Mouse (Mus musculus) heart, postnatal 0 days (tissue): Measurements from ENCODE around the gene Upb1. TPM values are rescaled to one million over a fixed set of nuclear protein-coding genes. Genes with fewer than 3 reads are reported as not detected.

Experiments
- ATAC-seq: fragments of 200-750 bp; cut with Nextera tagmentation; 2 replicates; pipeline ENCODE4 v1.8.0; 2017; ENCODE audit warnings: low read depth, moderate number of reproducible peaks, moderate library complexity; ENCODE audit not compliant: insufficient read depth
- DNase-seq: peaks from one replicate; pipeline ENCODE4 v3.0.0-alpha.2; 2016; ENCODE audit warnings: low spot score
- H3K27ac ChIP-seq: fragments of 300-500 bp; sonication (generic); 2 replicates; pipeline ENCODE4 v1.5.1; 2014; ENCODE audit warnings: low read depth, mild to moderate bottlenecking
- H3K27me3 ChIP-seq: fragments of 300-500 bp; sonication (generic); 2 replicates; pipeline ENCODE4 v1.6.1; 2014; ENCODE audit warnings: low read length, mixed read lengths; ENCODE audit not compliant: control insufficient read depth, insufficient read depth
- H3K36me3 ChIP-seq: fragments of 300-500 bp; sonication (generic); replicated peaks from 2 replicates; pipeline ENCODE4 v1.6.1; 2014; ENCODE audit warnings: low read length, mixed read lengths; ENCODE audit not compliant: control insufficient read depth, insufficient read depth
- H3K4me1 ChIP-seq: fragments of 300-500 bp; sonication (generic); 2 replicates; pipeline ENCODE4 v1.6.1; 2014; ENCODE audit warnings: antibody characterized with exemption; ENCODE audit not compliant: control insufficient read depth, insufficient read depth
- H3K4me2 ChIP-seq: fragments of 300-500 bp; sonication (generic); 2 replicates; pipeline ENCODE4 v1.6.1; 2014; ENCODE audit warnings: low read depth, mild to moderate bottlenecking, low read length, moderate library complexity
- H3K4me3 ChIP-seq: fragments of 300-500 bp; sonication (generic); 2 replicates; pipeline ENCODE4 v1.5.1; 2014; ENCODE audit warnings: low read depth, low read length
- H3K9ac ChIP-seq: fragments of 300-500 bp; sonication (generic); replicated peaks from 2 replicates; pipeline ENCODE4 v1.6.1; 2014; ENCODE audit warnings: low read depth, low read length, mixed read lengths
- H3K9me3 ChIP-seq: fragments of 300-500 bp; sonication (generic); replicated peaks from 2 replicates; pipeline ENCODE4 v1.6.1; 2016; ENCODE audit warnings: low read length; ENCODE audit not compliant: control insufficient read depth
- CTCF ChIP-seq: IDR thresholded peaks from 2 replicates; pipeline ENCODE4 v1.5.1; 2016; ENCODE audit warnings: antibody characterized with exemption, control low read depth, low read depth
- EP300 ChIP-seq: IDR thresholded peaks from 2 replicates; pipeline ENCODE4 v1.6.1; 2016; ENCODE audit warnings: antibody characterized with exemption, low read depth
- WGBS: fragments of 180-500 bp; shearing (Covaris S2); extraction: QIAGEN DNeasy Blood & Tissue Kit; methylation state at CpG from one replicate; pipeline ENCODE4 v1.1.7; 2014; 5-methylcytosine and 5-hydroxymethylcytosine counted together
- polyA plus RNA-seq: library from polyadenylated mRNA; unstranded; fragments of >200 nt; fragmentation: Nextera tagmentation; extraction: Ambion mirVana; gene quantifications from 2 replicates; pipeline ENCODE4 v1.2.1, GENCODE M21; 2015
- total RNA-seq: library from RNA; depleted of rRNA; stranded (reverse); fragments of >200 nt; gene quantifications from 2 replicates; pipeline ENCODE4 v1.2.3, GENCODE M21; 2014; ENCODE audit warnings: low replicate concordance

Upb1 gene
- total and polyA plus RNA-seq, 2 experiments from 2014 or later: 1.1 TPM; not detected in 1

DNA sequence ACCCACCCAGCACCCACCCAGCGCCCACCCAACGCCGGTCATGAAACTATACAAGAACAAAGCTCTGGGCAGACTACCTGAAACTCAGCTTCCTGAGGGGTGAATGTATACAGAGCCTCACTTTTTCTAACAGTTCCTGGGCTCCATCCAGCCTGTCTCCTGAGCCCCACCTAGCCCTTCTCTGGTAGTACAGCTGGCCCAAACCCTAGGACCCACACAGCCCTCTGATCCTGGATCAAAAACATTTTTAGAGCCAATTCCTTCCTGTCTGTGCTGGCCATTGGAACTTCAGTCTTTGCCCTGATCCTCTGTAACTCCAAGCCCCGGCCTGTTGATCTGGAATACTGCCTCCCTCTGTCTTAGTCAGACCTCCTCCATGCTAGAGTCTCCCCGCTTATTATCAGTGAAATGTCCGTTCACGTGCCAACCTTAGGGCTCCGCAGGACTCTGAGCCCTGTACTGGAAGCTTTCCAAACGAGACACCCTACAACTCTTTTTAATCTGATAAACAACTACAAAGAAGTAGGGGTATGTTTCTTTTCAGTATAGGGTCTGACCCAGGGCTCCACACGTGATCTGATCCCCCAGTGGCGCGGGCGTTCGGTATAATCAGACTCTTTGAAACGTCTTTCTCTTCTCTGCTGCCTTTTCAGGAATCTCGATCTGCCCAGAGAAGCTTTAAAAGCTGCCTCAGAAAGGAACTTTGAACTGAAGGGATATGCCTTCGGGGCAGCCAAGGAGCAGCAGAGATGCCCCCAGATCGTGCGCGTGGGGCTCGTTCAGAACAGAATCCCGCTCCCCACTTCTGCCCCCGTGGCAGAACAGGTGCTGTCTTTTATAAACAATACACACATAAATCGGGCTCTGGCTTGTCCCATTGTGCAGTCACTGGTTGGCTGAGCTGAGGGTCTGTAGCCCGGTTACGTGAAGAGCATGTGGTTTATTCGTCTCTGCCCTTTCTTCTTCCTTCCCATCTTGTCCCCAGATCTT, 11.5 kb downstream of the Upb1 start:
- Histone ChIP-seq H3K9ac (no peak overlapping the region), H3K36me3 (no peaks in the 10 kb centered on the region), H3K4me3 (no peak overlapping the region), H3K27ac (no peak overlapping the region), H3K9me3 (no peaks in the 10 kb centered on the region), H3K4me1 (no peaks in the 10 kb centered on the region; the same call in 1 of the 2 replicates), H3K27me3 (no peaks in the 10 kb centered on the region), H3K4me2 (peak overlapping the region; percentile 35; the same call in 1 of the 2 replicates)
- ATAC-seq (peak; percentile 20; the same call in 1 of the 2 replicates), DNase-seq (no peak)
- no peak for TF ChIP-seq EP300
- no peak for TF ChIP-seq CTCF
- 67% methylated on average over 27 of the region's 27 CpGs for WGBS

DNA sequence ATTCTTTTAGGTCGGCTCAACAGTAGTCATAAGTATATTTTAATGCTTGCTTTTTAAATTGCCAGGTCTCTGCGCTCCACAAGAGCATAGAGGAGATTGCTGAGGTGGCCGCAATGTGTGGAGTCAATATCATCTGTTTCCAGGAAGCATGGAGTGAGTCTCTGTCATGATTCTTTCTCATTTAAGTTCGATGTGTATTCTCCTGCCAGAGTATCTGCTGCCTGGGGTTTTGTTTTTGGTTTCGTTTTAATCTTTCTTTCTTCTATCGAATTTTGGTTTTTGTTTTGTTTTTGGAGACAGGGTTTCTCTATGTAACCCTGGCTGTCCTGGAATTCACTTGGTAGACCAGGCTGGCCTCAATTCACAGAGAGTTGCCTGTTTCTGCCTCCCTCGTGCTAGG, 14.0 kb downstream of the Upb1 start:
- Histone ChIP-seq H3K9ac (no peak overlapping the region), H3K27me3 (no peaks in the 10 kb centered on the region), H3K4me1 (no peaks in the 10 kb centered on the region; the same call in 1 of the 2 replicates), H3K27ac (no peak overlapping the region), H3K4me2 (no peak overlapping the region), H3K4me3 (no peak overlapping the region), H3K9me3 (no peaks in the 10 kb centered on the region), H3K36me3 (no peaks in the 10 kb centered on the region)
- WGBS: 79% methylated on average over 7 of the region's 7 CpGs
- no peak for TF ChIP-seq CTCF
- TF ChIP-seq EP300: no peak
- no peak for ATAC-seq
- DNase-seq: no peak

DNA sequence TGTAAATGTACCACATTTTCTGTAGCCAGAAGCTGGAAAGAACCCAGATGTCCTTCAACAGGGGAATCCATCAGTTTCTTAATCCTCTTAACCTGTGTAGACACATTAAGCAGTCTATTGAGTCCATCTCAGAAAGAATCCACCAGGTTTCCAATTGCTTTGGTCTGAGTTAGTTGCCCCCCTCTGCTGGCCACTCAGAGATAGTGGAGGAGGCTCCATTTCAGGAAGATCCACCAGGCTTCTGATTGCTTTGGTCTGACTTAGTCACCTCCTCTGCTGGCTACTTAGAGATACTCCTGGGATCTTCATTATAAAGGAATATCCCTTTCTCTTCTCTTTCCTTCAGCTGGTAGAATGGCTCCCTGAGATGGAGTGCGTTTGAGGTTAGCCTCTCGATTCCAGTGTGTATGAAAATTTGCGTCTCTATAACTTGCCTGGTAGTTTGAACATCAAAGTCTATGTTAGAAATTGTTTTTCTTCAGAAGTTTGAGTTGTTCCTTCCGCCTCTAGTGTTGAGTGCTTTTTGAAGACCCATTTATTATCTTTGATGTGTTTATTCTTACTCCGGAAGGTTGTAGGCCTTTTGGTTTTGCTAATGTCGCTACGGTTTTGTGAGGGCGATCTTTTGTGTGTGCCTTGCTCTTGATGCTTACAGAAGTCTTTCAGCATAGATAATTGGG, 16.6 kb downstream of the Upb1 start:
- no peak overlapping the region for H3K4me2 ChIP-seq
- no peak overlapping the region for H3K4me3 ChIP-seq
- H3K27ac ChIP-seq: no peak overlapping the region
- no peaks in the 10 kb centered on the region for H3K36me3 ChIP-seq
- no peaks in the 10 kb centered on the region; the same call in 1 of the 2 replicates for H3K4me1 ChIP-seq
- H3K9me3 ChIP-seq: no peaks in the 10 kb centered on the region
- no peaks in the 10 kb centered on the region for H3K27me3 ChIP-seq
- no peak for TF ChIP-seq EP300
- TF ChIP-seq CTCF: no peak
- H3K9ac ChIP-seq: no peak overlapping the region
- DNase-seq (no peak), ATAC-seq (no peak)
- 93% methylated on average over 8 of the region's 8 CpGs for WGBS

DNA sequence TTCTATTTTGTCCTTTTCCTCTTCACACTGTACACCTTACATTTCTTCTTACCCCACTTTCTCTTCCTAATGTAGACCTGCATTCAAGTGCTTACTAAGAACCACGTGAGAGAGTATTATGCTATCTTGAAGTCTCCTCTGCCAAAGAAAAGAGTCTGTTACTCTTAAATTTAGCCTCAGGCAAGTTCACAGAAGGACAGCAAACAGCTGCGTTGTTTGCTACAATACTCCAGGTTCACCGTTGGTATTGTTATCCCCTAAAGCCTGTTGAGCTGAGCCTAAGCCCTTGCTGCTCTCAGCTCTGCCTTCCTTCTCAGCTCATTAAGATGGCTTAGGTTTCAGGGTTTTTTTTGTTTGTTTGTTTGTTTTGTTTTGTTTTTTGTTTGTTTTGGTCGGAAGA, 17.8 kb downstream of the Upb1 start:
- no peak overlapping the region for H3K9ac ChIP-seq

DNA sequence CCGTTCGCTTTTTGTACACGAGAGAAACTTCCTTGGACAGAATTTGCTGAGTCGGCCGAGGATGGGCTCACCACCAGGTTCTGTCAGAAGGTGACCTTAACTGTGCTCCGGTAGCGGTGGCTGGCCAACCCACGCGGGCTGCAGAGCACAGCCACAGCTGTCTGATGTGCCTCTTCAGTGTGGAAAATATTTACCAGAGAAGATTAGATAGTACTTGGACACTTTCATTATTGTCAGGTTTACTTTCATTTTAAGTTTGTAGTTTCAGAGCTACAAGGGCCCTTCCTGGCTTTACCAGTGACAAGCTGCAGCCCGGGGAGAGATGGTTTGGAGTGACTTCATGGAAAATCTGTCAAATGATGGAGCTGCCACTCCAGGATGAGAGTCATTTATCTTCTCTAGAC, 23.6 kb downstream of the Upb1 start:
- Histone ChIP-seq H3K27me3 (no peaks in the 10 kb centered on the region), H3K9ac (no peak overlapping the region), H3K36me3 (no peaks in the 10 kb centered on the region), H3K4me2 (peak overlapping the region; percentile 36), H3K27ac (no peak overlapping the region), H3K9me3 (no peaks in the 10 kb centered on the region), H3K4me1 (no peaks in the 10 kb centered on the region; the same call in 1 of the 2 replicates), H3K4me3 (no peak overlapping the region)
- TF ChIP-seq EP300 (no peak), CTCF (no peak)
- DNase-seq (no peak), ATAC-seq (peak; percentile 39; the same call in 1 of the 2 replicates)
- WGBS: 39% methylated on average over 10 of the region's 10 CpGs

More for the DNA sequence above, 17.8 kb downstream of the Upb1 start:
- no peak overlapping the region for H3K4me3 ChIP-seq
- H3K27me3 ChIP-seq: no peaks in the 10 kb centered on the region
- no peak for DNase-seq
- TF ChIP-seq EP300: no peak
- TF ChIP-seq CTCF: no peak
- no peaks in the 10 kb centered on the region; the same call in 1 of the 2 replicates for H3K4me1 ChIP-seq
- no peak overlapping the region for H3K27ac ChIP-seq
- H3K4me2 ChIP-seq: no peak overlapping the region
- H3K36me3 ChIP-seq: no peaks in the 10 kb centered on the region
- ATAC-seq: no peak
- 66% methylated on average over 4 of the region's 4 CpGs for WGBS
- H3K9me3 ChIP-seq: no peaks in the 10 kb centered on the region
